Mouse (Mus musculus): ENCODE data around the gene Csrnp2.
"Not testable (repeated sequence)": the region's sequence is repeated elsewhere in the genome, so short reads cannot be mapped to it uniquely, and the experiment has no call there.

The Csrnp2 gene

DNA sequence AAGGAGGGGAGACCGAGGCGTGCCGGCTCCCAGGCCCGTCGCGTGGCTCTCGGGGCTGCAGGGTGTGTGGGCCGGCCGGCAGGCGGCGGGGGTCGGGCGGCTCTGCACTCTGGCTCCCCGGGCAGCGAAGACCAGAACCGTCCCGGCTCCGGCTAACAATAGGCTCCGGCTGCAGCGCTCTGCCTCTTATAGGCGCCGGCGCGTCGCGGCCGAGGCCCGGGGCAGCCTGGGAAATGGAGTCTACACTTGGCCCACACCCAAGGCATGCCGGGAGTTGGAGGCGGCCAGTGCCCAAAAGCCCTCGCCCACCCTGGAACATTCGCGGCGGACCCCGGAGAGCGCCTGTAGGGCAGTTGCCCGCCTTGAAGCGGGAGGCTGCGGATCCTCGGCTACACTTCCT, at the start of gene Csrnp2:
TSS of gene Csrnp2 (minus strand) at position 387 of the 400 bp plus-strand sequence.
- DNase-seq, result peak; percentile 99

DNA sequence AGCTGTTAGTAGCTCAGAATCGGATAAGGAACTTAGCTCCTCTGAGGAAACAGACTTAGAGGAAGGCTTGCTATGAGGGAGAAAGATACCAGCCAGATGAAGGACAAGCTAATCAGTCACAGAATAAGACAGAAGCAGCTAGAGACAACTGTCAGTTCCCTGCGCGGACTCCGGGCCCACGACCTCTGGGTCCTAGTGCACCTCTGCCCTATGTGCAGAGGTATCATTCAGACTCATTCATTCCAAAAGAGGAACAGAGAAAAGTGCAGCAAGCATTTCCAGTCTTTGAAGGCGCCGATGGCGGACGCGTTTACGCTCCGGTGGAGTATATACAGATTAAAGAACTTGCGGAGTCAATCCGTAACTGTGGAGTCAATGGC, 48.4 kb upstream of the Csrnp2 start:
- not testable (repeated sequence) for DNase-seq

DNA sequence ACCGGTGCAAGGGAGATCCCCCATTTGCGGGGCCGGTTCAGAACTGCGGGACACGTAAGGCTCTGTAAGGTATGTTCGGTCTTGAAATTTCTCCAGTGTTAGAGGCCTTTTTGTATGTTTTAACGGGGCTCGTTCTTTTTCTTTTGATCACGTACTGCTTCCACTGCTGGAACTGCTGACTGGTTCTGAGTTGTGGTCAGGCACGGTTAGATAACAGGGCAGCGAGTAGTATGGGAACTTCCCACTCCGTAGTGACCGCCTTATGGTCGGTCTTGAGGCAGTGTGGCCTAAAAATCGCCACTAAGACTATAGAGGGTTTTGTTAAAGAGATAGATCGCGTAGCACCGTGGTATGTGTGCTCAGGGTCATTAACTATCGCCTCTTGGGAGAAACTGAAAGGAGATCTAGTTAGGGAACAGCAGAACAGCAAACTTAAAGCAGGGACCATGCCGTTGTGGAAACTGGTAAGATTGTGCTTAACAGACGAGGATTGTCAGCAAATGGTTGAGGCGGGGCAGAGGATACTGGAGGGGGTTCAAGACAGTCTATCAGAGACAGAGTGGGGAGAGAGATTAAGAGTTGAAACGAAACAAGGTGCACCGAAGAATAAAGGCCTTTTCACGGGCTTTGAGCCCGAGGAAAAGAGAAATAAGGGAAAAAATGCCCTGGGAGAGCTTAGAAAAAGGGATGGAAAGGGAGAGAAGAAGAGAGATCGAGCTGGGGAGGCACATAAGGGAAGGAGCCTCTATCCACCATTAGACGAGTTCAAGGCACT, 47.8 kb upstream of the Csrnp2 start:
- DNase-seq, result not testable (repeated sequence)

DNA sequence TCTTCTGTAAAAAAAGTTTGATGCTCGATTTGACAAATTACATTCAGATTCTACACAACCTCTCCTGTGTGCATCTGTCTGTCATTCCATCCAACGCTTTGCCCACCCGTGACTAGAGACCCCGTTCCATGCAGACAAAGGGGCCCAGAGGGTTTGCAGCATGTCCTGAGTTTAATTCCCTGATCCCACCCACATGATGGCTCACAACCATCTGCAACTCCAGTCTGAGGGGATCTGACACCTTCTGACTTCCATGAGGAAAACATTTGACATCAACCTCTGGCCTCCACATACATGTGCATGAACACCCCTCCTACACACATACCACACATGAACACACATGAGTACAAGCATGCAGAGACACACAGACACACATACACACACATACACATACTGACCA, 46.1 kb upstream of the Csrnp2 start:
- DNase-seq, result no peak

DNA sequence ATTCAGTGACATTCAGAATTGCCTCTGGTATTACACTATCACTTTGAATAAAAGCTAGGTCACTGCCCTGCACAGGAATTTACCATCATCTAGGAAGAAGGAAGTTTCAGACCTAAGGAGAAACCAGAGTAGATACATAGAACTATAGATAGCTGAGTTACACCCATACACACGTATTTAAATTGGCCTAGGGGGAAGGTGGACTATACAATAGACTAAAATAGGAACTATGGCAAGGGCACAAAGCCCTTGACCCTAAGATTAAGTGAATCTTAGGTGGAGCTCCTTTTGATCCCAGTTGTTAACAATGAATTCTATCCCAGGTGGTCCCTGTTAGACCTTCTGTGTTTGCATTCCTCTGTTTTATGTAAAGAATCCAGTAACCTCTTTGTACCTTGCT, 45.7 kb upstream of the Csrnp2 start:
- DNase-seq, result not testable (repeated sequence)

DNA sequence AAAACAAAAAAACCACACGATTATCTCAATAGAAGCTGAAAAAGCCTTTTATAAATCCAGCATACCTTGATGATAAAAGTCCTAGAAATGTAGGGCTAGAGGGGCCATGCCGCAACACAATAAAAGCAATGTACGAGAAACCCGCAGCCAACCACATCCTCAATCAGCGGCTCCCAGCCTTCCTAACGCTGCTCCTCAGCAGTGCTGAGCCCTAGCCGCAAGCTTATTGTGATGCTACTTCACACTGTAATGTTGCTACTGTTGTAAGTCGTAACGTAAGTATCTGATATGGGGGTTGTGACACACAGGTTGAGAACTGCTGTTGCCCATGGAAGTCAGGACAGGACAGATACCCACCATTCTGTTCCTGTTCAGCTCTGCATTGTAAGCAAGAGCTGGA, 44.1 kb upstream of the Csrnp2 start:
- no peak for DNase-seq

DNA sequence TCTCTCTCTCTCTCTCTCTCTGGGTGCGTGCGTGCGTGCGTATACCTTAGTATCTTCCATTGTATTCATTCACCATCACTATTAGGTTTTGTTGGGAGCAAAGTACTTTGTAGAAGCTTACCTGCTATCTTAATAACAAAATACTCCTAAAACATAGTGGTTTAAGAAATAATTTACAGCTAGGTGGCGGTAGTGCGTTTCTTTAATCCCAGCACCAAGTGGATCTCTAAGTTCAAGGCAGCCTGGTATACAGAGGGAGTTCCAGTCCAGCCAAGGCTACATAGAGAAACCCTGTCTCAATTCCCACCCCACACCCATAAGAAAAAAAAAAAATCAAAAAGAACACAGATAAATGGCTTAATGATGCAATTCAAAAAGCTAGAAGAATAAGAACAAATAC, 42.6 kb upstream of the Csrnp2 start:
- peak; percentile 44 to 73 for DNase-seq

DNA sequence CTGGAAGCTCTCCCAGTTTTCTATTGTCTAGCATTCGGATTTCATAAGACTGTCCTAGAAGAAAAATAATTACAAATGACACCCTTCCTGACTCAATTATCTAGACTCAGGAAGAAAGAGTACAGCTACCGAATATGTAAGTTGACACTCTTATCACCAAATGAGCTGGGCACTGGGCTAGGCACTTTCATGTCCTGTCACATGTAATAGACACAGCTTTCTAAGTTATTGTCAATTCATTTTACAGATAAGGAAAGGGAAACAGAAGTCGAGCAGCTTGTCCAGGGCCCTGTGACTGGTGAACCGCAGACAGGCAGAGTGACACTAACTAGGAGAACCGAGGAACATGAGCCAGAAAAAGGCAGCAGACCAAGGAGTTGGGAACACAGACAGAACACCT, 32.6 kb upstream of the Csrnp2 start:
- DNase-seq, result no peak

DNA sequence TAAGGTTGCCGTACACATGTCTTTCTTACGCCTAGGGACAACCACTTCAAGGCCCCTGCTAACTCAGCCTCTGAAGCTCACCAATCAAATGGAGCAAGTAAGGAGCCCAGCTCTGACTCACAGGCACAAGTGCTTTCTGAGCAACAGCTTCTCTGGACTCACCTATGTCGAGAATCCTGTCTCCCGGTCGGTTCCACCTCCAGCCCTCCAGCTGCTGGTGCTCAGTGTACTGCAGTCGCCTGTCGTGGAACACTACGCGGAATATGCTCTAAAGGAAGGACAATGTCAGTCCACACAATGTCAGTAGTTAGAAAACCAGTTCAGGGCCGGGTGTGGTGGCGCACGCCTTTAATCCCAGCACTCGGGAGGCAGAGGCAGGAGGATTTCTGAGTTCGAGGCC, 30.1 kb upstream of the Csrnp2 start:
- DNase-seq, result no peak

DNA sequence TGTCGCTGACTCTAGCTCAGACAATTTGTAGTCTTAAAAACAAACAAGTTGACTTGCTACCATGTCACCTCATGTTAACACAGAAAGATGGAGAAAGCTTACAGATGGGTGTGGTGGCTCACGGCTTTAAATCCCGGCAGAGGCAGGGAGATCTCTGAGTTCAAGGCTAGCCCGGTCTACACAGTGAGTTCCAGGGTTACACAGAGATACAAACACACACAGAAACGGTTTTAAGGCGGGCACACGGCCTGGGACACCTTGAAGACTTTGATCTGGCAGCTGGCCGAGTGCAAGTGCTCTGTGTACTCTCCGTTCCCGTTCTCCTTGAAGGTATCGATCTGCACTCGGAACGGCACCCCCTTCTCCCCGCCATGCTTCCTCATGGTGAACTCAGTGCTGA, 25.0 kb upstream of the Csrnp2 start:
- DNase-seq, result no peak

DNA sequence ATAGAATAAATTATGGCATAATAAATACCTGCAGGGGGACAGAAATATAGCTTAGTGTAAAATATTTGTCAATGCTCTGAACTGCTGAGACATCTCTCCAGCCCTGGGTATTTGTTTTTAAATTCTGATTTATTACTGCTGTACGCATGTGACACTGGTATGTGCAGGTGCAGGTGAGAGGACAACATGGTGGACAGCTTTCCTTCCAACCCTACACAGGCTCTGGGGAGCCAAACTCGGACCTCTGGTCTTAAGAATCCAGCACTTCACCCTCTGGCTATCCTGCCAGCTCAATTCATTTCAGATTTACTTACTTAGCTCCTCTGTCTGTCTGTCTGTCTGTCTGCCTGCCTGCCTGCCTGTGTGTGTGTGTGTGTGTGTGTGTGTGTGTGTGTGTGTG, 19.8 kb upstream of the Csrnp2 start:
- DNase-seq, result no peak

DNA sequence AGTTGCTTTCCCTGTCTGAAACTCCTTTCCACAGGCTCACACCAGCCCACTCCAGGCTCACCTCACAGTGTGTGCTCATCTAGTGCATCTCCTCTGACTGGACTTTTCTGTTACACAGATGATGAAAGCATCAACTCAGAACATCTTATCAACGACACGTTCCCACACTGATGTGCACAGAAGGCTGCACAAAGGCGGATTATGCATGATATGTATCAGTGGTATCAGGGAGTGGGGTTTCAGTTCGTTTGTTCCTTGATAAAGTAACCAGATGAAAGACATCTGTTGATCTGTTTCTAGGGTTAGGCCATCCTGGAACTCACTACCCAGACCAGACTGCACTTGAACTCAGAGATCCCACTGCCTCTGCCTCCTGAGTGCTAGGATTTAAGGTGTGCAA, 18.1 kb upstream of the Csrnp2 start:
- DNase-seq, result no peak

DNA sequence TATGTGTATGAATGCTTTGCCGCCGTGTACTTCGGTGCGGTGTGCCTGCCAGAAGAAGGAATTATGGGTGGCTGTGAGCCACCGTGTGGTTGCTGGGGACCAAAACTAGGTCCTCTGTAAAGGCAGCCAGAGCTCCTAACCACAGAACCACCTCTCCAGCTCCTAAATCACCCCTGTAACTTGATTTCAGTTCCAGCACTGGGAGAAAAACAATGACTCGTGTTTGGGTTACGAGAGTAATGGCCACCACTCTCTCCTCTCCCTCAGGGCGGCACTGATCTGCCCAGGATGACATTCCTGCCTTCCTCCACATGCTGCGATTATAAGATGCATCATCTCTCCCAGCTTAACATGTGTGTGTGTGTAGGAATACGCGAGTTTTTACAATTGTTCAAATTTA, 14.8 kb upstream of the Csrnp2 start:
- no peak for DNase-seq

DNA sequence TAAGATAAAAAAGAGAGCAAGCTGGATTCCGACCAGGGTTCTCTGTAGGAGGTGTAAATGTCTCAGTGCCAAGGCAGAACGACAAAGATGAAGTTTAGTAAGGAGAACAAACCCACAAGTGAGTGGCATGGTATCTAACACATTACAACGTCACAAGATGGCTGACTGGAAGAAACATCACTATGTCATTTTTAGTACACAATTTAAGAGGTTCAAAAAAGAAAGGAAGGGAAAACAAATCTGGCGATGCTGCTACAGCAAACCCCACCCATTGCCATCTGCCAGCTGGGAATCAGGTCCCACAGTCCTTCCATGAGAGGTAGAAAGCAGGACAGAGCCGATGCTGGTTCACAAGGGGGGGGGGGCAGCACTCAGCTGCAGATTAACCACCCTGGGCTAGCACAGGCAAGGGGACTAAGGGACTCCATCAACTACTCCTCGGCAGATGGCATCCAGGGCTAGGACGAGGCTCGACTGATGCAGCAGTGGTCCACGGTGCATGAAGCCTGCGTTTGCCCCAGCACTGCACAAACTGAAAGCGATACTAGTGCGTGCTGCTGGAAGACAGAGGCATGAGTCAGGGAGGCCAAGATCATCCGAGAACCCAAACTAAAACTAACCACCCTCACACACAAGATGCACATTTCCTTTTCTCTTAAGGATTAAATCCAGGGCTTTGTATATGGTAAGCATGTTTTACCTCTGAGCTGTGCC, 13.3 kb upstream of the Csrnp2 start:
- no peak for DNase-seq

DNA sequence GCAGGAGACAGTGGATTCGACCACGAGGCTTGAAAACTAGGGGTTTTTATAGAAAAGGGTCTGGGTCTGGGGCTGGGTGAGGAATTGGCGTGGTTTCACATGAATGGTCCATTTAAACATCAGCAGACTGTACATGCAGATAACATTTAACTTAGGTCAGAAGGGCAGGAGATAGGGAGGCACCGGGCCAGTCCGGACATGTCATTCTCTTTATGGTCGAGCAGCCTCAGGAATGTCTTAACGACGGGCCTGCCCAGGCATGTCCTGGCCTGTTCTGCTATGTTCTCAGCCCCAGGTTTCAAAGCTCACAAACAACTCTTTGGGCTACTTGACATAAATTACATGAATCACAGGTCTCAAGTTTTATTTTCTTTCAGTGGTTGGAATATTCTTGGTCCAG, 4.2 kb upstream of the Csrnp2 start:
- not testable (repeated sequence) for DNase-seq

DNA sequence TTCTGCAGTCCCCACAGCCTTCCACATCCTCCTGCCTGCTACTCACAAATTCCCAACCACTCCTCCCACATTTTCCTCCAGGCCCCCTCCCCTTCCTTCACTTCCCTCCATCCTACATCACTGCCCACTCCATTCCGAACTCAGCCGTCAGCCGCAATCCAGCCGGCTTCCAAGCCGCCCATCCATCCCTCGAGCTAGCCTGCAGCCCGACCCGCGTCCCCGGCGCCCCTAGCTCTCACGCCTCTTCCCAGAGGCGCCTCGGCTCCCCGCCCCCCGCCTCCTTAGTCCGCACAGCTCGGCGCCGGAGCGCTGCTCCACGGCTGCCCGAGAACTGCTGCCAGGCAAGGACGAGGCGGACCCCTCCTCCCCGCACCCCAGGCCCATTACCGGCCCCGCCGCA, 641 bp downstream of the Csrnp2 start:
- peak in 1 of 2 experiments; percentile 83 for DNase-seq

DNA sequence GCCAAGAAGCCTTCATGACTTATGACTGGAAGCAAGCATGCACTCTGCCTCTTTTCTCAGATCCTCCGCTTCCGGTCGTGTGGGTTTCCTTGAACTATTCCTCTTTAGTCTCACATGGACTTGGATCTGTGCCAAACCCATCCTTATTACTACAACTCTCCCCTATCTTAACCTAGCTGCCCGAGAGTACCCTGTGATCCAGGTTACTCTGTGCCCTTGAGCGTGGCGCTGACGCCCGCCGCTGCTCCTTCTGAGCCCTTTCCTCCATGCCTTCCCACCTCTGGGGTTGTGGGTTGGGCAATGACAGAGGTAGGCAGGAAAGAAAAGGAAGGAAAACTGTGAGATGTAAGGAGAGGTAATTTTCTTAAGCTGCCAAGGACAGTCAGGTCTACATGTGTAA, 3.3 kb downstream of the Csrnp2 start:
- DNase-seq, result peak in 1 of 2 experiments; percentile 46

DNA sequence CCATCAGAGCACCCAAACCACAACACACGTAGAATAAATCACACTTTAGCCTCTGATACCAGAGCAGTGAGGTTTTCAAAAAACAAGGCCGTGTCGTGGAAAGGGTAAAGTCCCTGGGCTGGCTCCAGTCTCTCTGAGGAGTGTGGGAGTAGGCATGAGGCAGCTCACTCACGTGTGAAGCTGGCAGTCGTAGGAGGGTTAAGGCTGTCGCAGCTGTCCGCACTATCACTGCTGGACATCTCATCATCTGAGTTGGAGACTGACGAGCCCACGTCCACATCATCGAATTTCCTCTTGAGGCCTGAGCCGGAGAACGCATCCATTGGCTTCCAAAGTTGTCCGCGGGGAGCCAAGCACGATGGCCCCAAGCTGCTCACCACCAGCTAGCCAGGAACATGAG, 6.0 kb downstream of the Csrnp2 start:
- no peak for DNase-seq

DNA sequence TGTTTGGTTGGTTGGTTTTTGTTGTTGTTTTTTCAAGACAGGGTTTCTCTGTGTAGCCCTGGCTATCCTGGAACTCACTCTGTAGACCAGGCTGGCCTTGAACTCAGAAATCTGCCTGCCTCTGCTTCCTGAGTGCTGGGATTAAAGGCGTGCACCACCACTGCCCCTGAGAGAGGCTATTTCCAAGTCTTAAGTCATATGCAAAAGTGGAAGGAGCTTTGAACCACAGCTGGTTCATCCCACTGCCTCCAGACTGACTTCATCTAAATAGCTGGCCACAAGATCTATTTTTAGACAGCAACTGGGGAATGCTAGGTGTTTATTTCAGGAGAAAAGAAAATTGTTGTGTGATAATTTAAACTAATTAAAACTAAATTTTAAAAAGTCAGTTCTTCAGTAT, 7.0 kb downstream of the Csrnp2 start:
- not testable (repeated sequence) for DNase-seq

DNA sequence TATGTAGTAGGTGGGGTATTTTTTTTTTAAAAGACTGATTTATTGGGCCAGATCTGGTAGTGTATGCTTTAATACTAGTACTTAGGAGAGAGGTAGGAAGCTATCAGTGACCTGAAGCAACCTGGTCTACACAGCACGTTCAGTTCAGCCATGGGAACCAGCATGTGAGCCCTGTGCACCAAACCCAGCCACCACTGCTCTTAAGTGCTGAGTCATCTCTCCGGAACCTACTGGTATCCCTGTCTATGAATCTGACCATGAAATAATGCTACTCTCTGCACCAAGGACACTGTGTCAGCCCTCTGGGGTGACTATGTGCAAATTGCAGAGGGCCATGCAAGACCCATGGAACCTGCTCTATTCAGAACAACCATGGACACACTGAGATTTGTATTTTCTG, 8.2 kb downstream of the Csrnp2 start:
- no peak for DNase-seq

DNA sequence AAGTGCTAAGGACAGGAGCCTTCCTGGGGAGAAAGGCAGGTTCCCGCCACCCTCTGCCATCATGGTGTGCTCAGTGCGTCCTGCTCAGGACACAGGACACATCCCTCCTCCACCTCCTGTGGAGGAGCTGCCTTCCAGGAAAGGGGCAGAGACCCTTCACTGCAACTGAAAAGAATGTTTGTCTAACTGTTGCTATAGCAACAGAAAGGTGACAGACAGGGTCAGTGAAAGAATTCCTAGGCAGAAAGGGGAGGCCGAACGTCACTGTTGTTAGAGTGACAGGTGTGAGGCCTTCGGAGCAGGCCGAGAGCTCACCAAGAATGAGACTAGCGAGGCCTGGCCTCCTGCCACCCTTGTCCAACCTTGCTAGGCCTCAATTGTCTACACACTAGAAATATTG, 8.8 kb downstream of the Csrnp2 start:
- DNase-seq, result no peak

DNA sequence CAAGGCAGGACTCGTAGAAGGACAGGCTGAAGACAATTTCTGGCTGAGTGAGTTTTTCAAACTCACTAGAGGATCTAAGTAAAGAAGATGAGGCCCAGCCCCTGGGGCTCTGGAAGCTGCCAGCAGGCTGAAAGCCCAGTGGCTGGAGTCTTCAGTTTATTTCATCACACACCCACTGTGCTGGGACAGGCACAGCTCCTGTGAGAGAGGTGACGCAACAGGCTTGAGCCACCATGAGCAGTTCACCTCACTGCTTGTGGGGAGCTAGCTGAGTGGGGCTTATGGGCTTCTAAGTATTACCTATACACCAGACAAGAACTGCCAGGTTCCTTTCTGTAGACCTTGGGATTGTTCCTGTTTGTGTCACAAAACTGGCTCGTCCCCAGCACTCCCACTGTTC, 9.7 kb downstream of the Csrnp2 start:
- DNase-seq, result no peak

DNA sequence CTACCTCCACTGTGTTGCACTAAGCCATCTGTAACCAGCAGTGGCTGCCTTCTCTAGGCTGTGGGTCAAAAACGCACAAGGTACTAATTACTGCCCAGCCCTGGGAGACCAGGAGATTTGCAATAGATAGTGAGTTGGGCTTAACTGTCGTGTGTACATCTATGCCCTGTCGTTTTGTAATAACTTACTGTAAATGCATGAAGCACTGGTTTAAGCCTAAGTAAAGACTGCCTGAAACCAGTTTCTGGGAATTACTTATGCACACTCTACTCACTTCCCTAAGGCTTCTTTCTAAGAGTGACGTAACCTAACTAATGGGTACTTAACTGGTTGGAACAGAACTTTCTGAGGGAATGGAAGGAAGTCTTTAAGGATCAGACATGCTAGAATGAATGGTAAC, 16.4 kb downstream of the Csrnp2 start:
- DNase-seq, result no peak

DNA sequence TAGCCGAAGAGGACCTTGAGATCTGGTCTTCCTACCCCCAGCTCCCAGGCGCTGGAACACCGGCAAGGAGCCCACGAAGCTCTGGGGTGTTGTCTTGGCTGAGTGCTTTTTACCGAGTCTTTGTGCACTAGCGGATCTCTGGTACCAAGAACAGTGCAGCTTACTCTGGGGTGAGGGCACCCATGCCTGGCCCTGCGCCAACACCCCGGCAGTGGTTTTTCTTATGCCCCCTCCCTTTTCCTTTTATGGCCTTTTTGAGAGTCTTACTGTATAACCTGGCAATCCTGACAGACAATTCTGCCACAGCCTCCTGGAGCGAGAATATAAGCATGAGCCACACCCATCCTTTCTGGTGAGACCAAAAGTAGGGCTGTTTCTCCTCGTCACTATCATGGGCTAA, 16.9 kb downstream of the Csrnp2 start:
- DNase-seq, result no peak
